Mouse (Mus musculus) urinary bladder, postnatal 4 days (tissue): ENCODE measurements around the gene Arid5b.
"Not testable (repeated sequence)": the region's sequence is repeated elsewhere in the genome, so short reads cannot be mapped to it uniquely, and the experiment has no call there.

ENCODE experiments used
- DNase-seq, 2 experiments: peaks; one replicate each; pipeline ENCODE4 v3.0.0; 2021 to 2022; ENCODE audit warnings: low spot score in 2 of 2

The Arid5b gene

DNA sequence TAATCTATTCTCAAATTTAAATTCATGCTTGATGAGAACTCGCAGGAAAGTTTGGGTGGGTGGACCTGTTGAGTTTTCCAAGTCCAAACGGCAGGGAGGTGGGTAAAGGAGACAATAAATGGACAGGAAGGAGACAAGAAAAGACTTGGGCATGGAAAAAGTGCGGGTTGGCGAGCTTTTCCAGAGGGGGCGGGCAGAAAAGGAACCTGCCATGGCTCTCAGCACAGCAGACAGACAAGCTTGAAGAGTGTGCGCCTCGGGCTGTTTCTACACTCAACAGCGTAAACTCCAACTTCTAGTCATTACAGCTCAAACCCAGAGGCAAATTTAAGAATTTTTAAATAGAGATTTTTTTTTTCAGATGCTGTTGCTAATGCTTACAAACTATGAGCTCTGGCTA lies 168.4 kb downstream of the Arid5b start:
- DNase-seq, result no peak

DNA sequence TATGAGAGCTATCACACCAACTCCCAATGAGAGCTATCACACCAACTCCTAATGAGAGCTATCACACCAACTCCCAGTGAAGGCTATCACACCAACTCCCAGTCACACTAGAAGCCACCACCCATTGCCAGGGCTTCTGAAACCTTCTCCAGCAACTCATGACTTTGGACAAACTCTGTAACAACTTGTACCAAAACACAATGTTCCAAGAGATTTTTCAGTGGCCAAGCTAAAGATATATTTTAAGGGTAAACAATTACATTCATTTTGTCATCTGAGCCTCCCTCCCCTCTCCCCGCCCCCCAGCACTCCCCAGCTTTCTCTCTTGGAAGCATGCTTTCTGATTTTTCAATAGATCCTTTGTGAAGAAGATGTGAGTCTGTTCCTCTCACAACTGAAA lies 168.9 kb downstream of the Arid5b start:
- DNase-seq, result no peak

DNA sequence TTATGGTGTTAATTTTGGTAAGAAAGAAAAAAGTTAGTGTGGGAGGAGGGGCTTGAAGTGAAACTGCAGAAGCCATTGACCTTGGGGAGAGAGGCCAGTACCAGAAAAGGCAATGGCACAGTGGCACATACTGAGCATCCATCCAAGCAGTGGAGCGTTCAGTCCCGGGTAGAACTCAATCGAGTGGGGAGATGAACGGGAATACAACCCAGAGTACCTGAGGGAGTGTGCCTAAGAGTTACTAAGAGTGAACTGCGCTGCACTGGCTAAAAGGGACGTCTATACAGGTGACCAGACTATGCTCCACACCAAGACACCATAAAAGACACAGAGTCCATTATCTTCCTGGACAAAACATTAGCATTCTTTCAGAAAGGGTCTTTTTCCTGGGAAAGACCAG lies 170.8 kb downstream of the Arid5b start:
- no peak for DNase-seq

DNA sequence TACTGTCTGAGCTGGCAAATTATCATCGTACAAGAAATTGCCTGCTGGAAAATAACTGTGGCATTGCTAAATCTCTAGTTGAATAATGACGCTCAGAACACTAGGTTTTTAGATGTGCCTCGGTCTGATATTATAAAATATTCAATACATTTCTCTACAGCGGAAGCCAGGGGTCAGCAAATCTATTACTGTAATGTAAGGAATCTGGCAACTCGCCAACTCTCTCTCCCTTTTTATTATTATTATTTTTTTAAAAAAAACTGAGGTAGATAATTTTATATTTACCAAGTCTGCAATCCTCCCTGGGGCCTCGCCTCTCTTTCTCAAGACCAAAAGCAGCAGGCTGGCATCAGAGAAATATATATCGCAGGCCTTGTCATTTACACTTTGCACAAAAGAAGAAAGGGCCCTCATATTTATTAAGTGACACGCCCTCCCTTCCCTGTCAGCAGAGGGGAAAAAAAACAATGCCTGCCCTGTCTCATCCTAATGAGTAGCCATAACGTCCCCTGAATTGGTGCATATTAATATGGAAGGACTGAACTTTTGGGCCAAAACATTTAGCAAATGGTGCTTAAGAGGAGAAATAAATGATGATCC lies 172.1 kb downstream of the Arid5b start:
- no peak for DNase-seq

DNA sequence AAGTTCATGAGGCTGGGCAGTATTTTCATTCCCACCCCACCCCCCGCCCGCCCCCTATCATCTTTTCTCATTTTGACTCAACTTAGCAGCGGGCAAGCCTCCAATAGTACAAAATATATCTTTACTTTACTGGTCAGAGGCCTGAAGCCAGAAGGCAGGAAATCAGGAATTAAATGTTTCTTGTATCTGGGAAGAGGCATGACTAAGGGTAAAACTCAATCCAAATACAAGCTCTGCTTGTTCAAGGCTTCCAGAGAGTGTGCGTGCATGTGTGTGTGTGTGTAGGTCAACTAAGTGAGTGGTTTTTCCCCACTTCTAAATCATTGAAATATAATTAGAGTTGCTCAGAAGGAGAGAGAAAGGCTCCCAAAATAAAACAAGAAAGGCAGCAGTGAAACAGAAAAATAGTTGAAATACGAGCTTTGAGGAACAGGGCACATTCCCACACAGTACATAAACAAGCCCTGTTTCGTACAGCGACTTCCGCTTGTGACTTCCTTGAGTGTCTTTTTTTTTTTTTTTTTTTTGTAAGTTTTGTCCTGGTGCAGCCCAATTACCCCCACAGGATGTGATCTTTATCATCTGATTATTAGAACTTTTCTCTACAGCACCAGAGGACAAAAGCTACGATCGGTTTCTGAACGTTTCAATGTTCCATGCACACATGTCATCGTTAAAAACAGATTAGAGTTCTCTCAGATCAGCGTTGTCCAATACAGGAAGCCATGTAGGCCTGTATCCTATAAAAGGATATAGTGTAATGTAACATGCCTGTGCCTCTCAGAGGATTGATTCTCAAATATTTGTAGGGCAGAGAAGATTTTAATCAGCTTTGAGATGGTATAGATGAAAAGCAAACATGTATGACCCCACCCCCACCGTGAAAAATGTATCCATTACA lies 173.4 kb downstream of the Arid5b start:
- no peak for DNase-seq

DNA sequence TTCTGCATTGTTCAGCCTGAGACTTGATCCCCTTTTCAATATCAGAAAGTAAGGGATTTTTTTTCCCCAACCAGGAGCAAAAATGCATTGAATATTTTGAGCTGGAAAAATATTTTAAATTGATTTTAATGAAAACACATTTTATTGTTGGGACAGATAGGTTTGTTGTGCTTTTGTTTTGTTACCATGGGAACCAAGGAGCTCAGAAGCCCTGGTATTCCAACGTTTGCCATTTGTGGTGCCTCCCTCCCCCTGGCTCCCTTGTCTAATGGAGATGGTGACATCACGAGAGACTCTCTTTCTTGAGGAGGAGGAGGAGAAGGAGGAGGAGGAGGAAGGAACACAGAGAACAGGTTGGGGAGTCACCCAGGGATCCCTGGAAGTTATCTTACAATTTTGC lies 174.1 kb downstream of the Arid5b start:
- no peak for DNase-seq

DNA sequence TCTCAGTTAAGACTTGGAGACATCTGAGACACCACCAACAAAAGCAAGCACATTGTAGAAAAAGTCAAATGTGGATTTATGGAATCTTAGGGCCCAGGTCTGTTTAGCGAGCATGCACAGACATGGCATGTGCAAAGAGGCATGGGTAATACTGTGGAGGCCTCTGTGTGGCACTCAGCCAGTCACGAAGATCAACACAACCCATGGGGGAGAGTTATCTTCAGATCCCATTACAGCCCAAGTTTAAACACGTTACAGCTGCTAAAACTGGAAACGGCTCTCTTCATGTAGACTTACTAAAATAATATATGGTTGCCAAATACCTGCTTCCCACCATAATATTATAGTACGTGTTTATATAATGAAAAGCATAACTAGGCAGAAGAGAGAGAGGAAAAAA lies 174.6 kb downstream of the Arid5b start:
- DNase-seq, result no peak

DNA sequence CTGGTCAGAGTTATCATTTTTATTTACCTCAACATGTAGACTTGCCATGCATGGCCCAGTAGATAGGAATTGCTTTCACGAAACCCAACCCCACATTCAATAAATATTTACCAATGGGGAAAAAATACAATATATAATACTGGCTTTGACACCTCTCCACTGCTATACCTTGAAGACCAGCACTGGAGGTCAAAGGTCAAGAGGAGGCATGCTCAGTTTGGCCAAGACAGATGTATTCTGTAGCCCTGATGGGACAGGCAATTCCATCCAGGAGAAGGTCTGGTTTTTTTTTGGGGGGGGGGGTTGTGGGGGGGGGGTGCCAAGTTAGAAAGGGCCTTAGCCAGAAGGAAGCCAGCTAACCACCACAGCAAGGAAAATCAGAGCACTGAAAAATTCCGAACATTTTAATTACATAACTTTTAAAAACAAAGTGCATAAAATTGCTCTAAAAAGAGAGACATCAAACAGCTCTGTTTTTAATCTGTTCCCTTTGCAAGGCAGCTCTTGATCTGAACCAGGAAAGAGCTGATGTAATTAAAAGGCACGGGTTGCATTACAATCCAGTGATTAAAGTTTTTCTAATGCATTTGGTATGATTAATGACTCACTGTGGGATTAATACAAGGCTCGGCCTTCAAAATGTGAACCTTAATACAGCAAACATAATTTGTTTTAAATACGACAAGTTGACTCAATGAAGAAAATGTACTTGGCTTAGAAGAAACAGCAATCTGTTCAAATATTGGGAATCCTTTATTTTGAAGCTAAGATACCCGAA lies 175.3 kb downstream of the Arid5b start:
- no peak for DNase-seq

DNA sequence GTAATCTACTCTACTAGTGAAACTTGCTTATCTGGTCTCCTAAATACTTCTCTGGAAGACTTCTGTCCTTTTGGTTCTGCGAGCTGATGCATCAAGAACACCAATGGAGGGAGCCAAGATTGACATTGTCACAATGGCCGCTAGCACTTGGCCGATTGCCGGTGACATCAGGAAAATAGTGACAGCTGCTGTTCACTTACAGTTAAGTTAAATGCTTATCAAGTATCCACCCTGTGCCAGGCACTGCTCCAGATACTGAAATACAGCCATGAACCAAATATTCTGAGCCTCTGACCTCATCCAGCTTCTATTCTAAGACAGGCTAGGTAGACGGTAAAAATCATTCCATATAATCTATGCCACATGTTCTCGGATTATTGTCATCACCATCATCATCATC lies 176.0 kb downstream of the Arid5b start:
- no peak for DNase-seq

DNA sequence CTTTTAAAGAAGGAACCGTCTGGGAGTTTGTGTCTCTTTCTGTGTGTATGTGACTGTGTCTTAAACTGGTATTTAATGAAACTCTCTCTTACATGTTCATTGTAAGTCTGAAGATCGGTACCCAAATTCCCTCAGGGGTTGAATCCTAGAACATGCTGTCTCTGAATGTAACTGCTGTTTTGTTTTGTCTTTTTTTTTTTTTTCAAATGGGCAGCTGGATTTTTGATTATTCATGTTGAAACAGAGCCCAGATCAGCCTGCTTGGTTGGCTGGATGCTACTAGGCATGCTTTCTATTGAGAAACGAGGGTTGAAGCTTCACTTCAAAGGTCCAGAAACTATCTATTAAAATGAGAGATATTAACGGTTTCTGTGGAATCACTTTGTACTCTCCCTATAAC lies 177.3 kb downstream of the Arid5b start:
- no peak for DNase-seq

DNA sequence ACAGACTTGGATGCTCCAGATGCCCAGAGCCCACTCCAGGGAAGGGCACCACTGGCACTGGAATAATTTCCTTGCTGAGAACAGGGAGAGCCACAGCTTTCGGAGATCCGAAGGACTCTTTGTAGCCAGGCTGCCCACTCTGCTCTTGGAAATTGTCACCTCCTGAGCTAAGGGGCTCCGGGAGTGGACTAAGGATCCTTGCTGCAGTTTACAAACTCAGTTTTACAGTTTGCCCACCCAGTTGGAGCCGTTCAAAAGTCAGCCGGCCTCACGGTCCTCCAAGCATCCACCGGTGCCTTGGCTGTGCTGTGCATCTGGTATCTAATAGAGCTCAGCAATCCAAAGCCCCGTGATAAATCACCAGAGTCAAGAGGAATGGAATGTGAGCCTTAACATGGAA lies 178.0 kb downstream of the Arid5b start:
- DNase-seq, result no peak

DNA sequence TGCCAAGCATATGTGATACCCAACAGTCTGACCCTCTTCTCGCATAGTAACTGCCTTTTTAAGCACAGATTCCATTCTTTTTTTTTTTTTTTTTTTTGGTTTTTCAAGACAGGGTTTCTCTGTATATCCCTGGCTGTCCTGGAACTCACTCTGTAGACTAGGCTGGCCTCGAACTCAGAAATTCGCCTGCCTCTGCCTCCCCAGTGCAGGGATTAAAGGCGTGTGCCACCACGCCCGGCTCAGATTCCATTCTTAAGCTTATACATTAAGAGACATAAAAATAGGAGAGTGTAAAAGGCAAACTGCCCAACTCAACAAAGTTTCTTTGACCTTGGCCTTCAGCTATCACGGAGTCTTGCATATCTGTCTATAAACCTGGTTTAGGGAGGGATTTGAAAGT lies 178.7 kb downstream of the Arid5b start:
- not testable (repeated sequence) for DNase-seq

DNA sequence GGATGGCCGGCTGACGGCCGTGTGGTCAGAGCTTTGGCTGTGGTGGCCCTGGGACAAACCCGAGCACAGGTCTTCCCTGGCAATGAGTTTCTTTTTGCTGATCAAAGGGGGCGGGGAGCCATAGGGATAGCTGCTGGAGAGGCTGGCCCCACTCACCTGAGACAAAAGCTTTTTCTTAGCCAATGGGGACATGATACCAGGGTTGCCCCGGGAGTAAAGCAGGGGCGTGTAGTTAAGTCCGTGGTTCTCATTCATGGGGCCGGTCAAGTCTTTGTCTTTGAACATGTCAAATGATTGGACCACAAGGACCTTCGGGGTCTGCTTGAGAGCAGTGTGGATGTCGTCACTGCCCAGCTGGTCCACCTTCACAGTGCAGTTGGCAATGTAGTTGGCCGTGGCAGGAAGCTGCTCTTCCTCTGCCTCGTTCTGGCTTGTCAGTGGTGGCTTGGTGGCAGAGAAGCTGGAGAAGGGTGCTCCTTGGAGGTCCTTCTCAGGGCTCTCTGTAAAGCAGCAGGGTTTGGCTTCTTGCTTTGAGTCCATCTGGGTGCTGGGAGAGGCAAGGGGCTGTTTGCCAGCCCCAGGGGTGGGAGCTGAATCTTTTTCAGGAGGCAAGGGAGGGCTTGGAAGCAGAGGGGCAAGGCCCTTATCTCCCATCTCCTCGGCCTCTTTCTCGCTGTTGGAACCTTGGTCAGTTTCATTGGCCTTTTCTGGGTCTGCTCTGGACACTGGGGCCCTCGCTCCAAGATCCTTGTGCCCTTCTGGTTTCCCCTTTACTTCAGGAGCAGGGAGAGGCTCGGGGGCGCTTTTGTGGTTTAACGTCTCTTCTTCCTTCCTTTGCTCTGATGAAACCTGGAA lies 180.5 kb downstream of the Arid5b start:
- DNase-seq, result no peak

DNA sequence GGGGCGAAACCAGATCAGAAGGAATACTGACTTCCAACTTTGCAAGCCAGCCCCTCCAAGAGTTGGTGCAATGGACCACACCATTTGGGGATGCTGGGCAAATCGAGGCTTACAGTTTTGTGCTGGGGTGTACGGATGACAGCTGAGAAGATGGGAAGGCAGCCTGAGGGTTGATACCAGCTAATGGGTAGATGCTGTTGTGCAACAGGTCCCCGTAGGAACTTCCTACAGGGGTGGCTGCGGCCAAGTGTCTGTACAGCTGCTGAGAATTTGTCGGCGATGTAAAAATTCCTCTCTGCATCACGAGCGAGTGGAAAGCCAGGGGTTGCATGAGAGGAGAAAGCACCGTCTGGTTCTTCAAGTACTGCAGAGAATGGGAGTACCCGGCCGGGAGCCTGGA lies 182.1 kb downstream of the Arid5b start:
- no peak for DNase-seq

DNA sequence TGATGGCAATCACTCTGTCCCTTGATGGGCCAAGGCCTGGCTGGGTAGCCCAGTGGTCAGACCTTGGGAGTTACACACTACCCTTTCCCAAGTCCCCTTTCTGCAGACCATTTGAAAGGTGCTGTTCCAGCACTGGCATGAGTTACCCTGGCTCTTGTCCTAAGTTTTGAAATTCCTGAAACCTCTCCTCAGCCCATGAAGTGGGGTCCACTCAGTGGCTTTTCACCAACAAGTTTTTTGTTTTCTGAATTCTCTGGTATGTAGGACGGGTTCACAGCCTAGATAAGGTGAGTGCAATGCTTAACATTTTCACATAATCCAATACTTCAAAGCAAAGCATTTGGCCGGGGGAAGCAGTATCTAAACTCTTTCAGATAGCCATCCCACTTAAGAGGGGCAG lies 183.4 kb downstream of the Arid5b start:
- DNase-seq, result no peak

DNA sequence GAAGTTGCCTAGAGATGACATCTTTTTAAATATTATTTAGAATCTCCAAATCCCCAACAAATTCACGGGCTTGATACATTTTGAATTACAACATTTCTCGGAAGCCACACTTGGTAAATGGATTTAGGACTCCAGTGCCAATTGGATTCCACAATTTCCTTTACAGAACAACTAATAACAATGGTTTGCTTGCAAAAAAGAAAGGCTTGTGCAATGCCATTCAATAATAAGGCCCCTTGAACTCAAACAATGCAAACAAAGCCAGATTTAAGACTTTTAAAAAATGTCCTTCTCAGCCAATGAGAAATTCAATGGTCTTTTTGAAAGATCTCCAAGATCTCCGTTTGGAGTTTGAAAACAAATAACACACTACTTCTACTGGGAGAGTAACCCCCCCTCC lies 185.0 kb downstream of the Arid5b start:
- DNase-seq, result no peak

DNA sequence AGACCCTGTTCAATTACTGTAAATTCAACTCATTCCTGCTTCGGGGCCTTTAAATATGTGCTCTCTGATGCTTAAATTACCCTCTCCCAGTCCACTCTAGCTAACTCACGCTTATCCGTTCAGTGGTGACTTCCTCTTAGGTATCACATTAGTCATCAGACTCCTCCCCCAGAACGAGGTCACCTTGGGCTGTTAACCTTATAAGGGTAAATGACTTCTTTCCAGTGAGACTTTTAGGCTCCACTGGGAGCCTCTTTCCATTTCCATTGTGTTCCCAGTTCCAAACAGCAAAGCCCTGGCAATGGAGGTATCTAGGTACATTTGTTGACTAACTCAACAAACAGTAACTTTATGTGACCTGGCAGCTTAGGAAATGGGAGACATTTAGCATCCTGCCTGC lies 186.7 kb downstream of the Arid5b start:
- no peak for DNase-seq

DNA sequence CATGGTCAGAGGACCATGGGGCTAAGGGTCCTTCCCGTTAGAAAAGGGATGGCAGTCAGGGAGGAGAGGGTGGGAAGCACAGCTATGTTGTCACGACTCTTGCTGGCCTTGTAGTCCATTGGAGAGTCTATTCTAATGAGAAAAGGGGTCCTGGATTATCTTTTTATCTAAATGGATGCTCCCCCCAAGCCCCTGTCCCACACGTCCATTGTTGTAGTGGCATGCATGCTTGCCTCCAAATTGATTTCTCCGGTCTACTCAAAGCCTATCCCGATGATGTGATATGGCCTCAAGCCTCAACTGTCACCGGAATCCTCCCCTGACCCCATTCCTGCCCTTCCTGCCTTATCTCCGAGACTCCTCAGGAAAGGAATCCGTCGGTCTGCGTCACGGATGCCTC lies 187.5 kb downstream of the Arid5b start:
- DNase-seq, result no peak

DNA sequence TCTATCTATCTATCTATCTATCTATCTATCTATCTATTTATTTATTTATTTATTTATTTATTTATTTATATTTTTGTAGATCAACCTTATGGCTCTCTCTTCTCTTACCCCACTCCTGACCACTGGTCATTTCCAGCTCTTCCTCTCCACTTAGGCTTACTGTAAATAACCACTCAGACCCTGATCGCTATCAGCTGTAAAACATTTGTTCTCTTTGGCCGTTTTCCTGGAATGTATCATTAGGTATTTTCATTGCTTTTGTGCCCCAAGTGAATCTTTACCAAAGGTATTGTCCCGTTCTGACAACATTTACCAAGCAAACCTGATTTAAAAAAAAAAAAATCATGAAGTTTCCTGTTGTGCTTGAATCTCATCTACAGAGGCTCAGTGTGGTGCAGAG lies 188.0 kb downstream of the Arid5b start:
- no peak for DNase-seq

DNA sequence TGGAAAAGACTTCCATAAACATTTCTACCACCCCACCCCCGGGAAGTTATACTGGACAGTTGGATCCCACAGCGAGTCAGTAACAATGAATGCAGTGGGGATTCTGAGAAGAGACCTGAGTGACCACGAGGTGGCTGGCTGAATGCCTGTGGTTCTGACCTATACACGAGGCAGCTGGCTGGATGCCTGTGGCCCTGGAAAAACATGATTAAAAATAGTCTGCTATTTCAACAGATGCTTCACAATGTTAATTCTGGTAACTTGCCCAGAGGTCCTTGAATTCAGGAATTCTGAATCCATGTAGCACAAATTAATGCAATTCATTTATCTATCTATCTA lies 188.4 kb downstream of the Arid5b start:
- DNase-seq, result peak in 1 of 2 experiments; percentile 72

DNA sequence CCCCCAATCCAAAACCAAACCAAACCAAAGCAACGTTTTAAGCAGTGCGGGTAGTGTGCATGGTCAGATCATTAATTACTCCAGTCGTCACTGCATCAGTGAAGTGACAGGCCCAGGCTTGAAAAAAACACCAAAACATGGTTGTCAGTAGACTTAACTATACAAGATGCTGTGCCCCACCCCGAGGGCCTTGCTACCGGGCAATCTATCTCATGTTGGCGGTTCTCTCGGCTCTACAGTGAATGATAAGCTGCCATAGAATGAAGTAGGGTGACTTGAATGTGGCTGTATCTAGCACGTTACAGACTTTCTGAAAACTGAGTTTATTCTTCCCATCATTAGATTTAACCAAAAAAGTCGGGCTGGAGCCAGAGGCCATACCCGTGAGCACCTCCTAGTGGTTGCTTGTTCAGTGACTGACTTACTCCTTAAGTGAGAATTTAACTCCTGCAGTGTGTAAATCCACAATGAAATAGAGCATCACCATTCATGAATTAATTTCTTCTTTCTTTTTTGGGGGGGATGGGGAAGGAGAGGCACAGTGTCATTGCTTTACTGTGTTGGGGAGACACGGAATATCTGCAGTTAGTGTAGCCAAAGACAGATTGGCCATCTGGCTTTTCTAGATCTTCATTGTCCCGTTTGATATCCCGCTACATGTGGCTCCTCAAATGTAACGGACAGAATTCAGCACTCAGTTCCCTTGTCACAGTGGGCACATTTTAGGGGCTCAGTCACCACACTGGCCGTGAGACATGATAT lies 188.9 kb downstream of the Arid5b start:
- no peak for DNase-seq
